Mouse (Mus musculus) forebrain, postnatal 0 days (tissue): ENCODE measurements at regions not wholly inside any gene's neighbourhood (a gene's known extent, or its start where the extent isn't known, plus 50 kb on each side); places are given as distances from the start of the nearest gene placed in this dataset.

Source experiments
- ATAC-seq: fragments of 200-750 bp; cut with Nextera tagmentation; 2 replicates; pipeline ENCODE4 v1.8.0; 2017; ENCODE audit warnings: mild to moderate bottlenecking, moderate library complexity
- DNase-seq: peaks from one replicate; pipeline ENCODE4 v3.0.0-alpha.2; 2015
- H3K27ac ChIP-seq: fragments of 300-500 bp; sonication (generic); 2 replicates; pipeline ENCODE4 v1.5.1; 2014; ENCODE audit warnings: low read depth, mild to moderate bottlenecking, antibody characterized with exemption, low read length, moderate library complexity, mixed read lengths
- H3K27me3 ChIP-seq: fragments of 300-500 bp; sonication (generic); 2 replicates; pipeline ENCODE4 v1.6.1; 2014; ENCODE audit warnings: mild to moderate bottlenecking, low read length, mixed read lengths; ENCODE audit not compliant: insufficient read depth
- H3K36me3 ChIP-seq: fragments of 300-500 bp; sonication (generic); 2 replicates; pipeline ENCODE4 v1.6.1; 2014; ENCODE audit warnings: mild to moderate bottlenecking, moderate library complexity; ENCODE audit not compliant: insufficient read depth
- H3K4me1 ChIP-seq: fragments of 300-500 bp; sonication (generic); 2 replicates; pipeline ENCODE4 v1.6.1; 2014; ENCODE audit warnings: antibody characterized with exemption; ENCODE audit not compliant: insufficient read depth
- H3K4me2 ChIP-seq: fragments of 300-500 bp; sonication (generic); 2 replicates; pipeline ENCODE4 v1.6.1; 2014; ENCODE audit warnings: low read depth, mild to moderate bottlenecking, moderate library complexity
- H3K4me3 ChIP-seq: fragments of 300-500 bp; sonication (generic); 2 replicates; pipeline ENCODE4 v1.5.1; 2014; ENCODE audit warnings: low read depth, low read length, mixed read lengths
- H3K9ac ChIP-seq: fragments of 300-500 bp; sonication (generic); 2 replicates; pipeline ENCODE4 v1.6.1; 2014; ENCODE audit warnings: mild to moderate bottlenecking
- H3K9me3 ChIP-seq: fragments of 300-500 bp; sonication (generic); 2 replicates; pipeline ENCODE4 v1.6.1; 2016; ENCODE audit warnings: low read length
- CTCF ChIP-seq: sonication (generic); IDR thresholded peaks from 2 replicates; pipeline ENCODE4 v1.5.1; 2016; ENCODE audit warnings: antibody characterized with exemption, control low read depth, low read depth
- WGBS: fragments of 180-500 bp; shearing (Covaris S2); extraction: QIAGEN DNeasy Blood & Tissue Kit; methylation state at CpG from one replicate; pipeline ENCODE4 v1.1.7; 2014; 5-methylcytosine and 5-hydroxymethylcytosine counted together

- Histone ChIP-seq H3K4me2 (no peak overlapping the region), H3K9me3 (no peaks in the 10 kb centered on the region), H3K4me1 (0 out of 2 replicates have a peak, but pooled peaks cover 2% of the 10 kb centered on the region), H3K27me3 (peaks cover 9% of the 10 kb centered on the region; the same call in 1 of the 2 replicates), H3K4me3 (no peak overlapping the region), H3K27ac (no peak overlapping the region), H3K36me3 (no peaks in the 10 kb centered on the region), H3K9ac (no peak overlapping the region)
- ATAC-seq (no peak), DNase-seq (no peak)
- WGBS: 2% methylated on average over 8 of the region's 8 CpGs
- TF ChIP-seq CTCF: no peak
These were observed 189.1 kb upstream of the Csf3r start for GRCm38 (mm10) chr4:125835250-125835649.

- DNase-seq (peak; percentile 39), ATAC-seq (no peak)
- TF ChIP-seq CTCF: no peak
- Histone ChIP-seq H3K4me2 (no peak overlapping the region), H3K4me1 (peaks cover 4% of the 10 kb centered on the region; the same call in 1 of the 2 replicates), H3K27me3 (no peaks in the 10 kb centered on the region), H3K27ac (no peak overlapping the region), H3K9me3 (no peaks in the 10 kb centered on the region), H3K36me3 (no peaks in the 10 kb centered on the region), H3K4me3 (no peak overlapping the region), H3K9ac (no peak overlapping the region)
- 59% methylated on average over 3 of the region's 3 CpGs for WGBS
These were observed 176.8 kb upstream of the Csf3r start for GRCm38 (mm10) chr4:125847568-125847967.

GRCm38 (mm10) chr4:125850300-125850699 lies 174.1 kb upstream of the Csf3r start:
- DNase-seq (peak; percentile 76), ATAC-seq (no peak)
- H3K9me3 ChIP-seq: no peaks in the 10 kb centered on the region
- H3K4me3 ChIP-seq: no peak overlapping the region
- no peak overlapping the region for H3K27ac ChIP-seq
- no peaks in the 10 kb centered on the region for H3K27me3 ChIP-seq
- H3K9ac ChIP-seq: no peak overlapping the region
- 5% methylated on average over 4 of the region's 4 CpGs for WGBS
- no peak overlapping the region for H3K4me2 ChIP-seq
- H3K36me3 ChIP-seq: no peaks in the 10 kb centered on the region
- peak; percentile 73 for TF ChIP-seq CTCF
- H3K4me1 ChIP-seq: peaks cover 6% of the 10 kb centered on the region; the same call in 1 of the 2 replicates

GRCm38 (mm10) chr4:125852545-125852944 lies 171.8 kb upstream of the Csf3r start:
- DNase-seq (peak; percentile 52), ATAC-seq (peak; percentile 56)
- Histone ChIP-seq H3K4me2 (no peak overlapping the region), H3K9ac (no peak overlapping the region), H3K9me3 (no peaks in the 10 kb centered on the region), H3K27me3 (no peaks in the 10 kb centered on the region), H3K27ac (no peak overlapping the region), H3K4me1 (peaks cover 17% of the 10 kb centered on the region; the same call in 1 of the 2 replicates), H3K4me3 (no peak overlapping the region), H3K36me3 (no peaks in the 10 kb centered on the region)
- 41% methylated on average over 4 of the region's 4 CpGs for WGBS
- 0 out of 2 replicates have a peak, but pooled peaks have one; percentile 2 for TF ChIP-seq CTCF

GRCm38 (mm10) chr4:125855983-125856591 lies 168.3 kb upstream of the Csf3r start:
- H3K36me3 ChIP-seq: no peaks in the 10 kb centered on the region
- no peak for TF ChIP-seq CTCF
- ATAC-seq: peak; percentile 76
- no peak overlapping the region for H3K4me3 ChIP-seq
- no peak overlapping the region for H3K27ac ChIP-seq
- no peak overlapping the region for H3K9ac ChIP-seq
- peak; percentile 39 for DNase-seq
- no peak overlapping the region for H3K4me2 ChIP-seq
- H3K4me1 ChIP-seq: peaks cover 17% of the 10 kb centered on the region; the same call in 1 of the 2 replicates
- no peaks in the 10 kb centered on the region for H3K27me3 ChIP-seq
- no peaks in the 10 kb centered on the region for H3K9me3 ChIP-seq
- WGBS: 38% methylated on average over 11 of the region's 11 CpGs

GRCm38 (mm10) chr4:125856781-125857180 lies 167.6 kb upstream of the Csf3r start:
- Histone ChIP-seq H3K27ac (no peak overlapping the region), H3K36me3 (no peaks in the 10 kb centered on the region), H3K27me3 (no peaks in the 10 kb centered on the region), H3K9me3 (no peaks in the 10 kb centered on the region), H3K4me1 (peaks cover 17% of the 10 kb centered on the region; the same call in 1 of the 2 replicates), H3K4me2 (no peak overlapping the region), H3K9ac (no peak overlapping the region), H3K4me3 (no peak overlapping the region)
- DNase-seq (no peak), ATAC-seq (peak; percentile 28; the same call in 1 of the 2 replicates)
- WGBS: 63% methylated on average over 5 of the region's 5 CpGs
- TF ChIP-seq CTCF: no peak

GRCm38 (mm10) chr4:125865057-125865456 lies 159.3 kb upstream of the Csf3r start:
- ATAC-seq (no peak), DNase-seq (no peak)
- no peaks in the 10 kb centered on the region for H3K9me3 ChIP-seq
- no peak overlapping the region for H3K27ac ChIP-seq
- H3K9ac ChIP-seq: no peak overlapping the region
- H3K36me3 ChIP-seq: no peaks in the 10 kb centered on the region
- H3K4me1 ChIP-seq: no peaks in the 10 kb centered on the region
- H3K27me3 ChIP-seq: no peaks in the 10 kb centered on the region
- H3K4me3 ChIP-seq: no peak overlapping the region
- TF ChIP-seq CTCF: no peak
- H3K4me2 ChIP-seq: no peak overlapping the region
- whole genome bisulfite sequencing: 58% methylated on average over 8 of the region's 8 CpGs
